Mouse (Mus musculus) lung, adult 2 months (tissue): ENCODE data around the gene Osbpl11.

Experiments used
- CTCF ChIP-seq: fragments of 200-500 bp; IDR thresholded peaks from 2 replicates; pipeline ENCODE4 v1.5.1; 2011; ENCODE audit warnings: mild to moderate bottlenecking, low read length, control low read depth; ENCODE audit not compliant: insufficient read depth
- POLR2A ChIP-seq: fragments of 200-500 bp; IDR thresholded peaks from 2 replicates; pipeline ENCODE4 v1.6.1; 2011; ENCODE audit warnings: low read depth, mild to moderate bottlenecking, control low read depth, low read length, borderline replicate concordance; ENCODE audit errors: extremely low read depth

DNA sequence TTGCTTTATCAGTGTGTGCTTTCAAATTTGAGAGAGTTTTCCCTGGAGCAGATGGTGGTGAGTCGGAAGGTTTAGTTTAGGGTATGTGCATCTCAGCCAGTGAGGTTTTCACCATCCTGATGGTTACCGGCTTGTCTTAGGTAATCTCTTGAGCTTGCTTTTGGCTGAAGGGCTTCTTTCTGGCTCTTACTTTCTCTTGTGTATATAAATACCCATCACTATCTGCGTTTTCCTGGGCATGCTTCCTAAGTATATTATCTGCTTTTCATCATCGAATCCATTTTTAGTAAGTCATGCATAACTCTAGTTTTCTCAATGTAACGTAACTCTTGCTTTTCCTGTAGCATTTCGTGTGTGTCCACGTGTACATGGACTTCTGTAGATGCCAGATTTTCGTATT, 76.0 kb downstream of the Osbpl11 start:
- no peak for TF ChIP-seq CTCF
- TF ChIP-seq POLR2A, result no peak
